Mouse (Mus musculus) right cerebral cortex, adult 18-20 months (tissue): ENCODE results near the gene Gmnn.

ENCODE experiments used
- DNase-seq: peaks from one replicate; pipeline ENCODE4 v3.0.0; 2022; ENCODE audit warnings: mixed read lengths

Gene Gmnn

DNA sequence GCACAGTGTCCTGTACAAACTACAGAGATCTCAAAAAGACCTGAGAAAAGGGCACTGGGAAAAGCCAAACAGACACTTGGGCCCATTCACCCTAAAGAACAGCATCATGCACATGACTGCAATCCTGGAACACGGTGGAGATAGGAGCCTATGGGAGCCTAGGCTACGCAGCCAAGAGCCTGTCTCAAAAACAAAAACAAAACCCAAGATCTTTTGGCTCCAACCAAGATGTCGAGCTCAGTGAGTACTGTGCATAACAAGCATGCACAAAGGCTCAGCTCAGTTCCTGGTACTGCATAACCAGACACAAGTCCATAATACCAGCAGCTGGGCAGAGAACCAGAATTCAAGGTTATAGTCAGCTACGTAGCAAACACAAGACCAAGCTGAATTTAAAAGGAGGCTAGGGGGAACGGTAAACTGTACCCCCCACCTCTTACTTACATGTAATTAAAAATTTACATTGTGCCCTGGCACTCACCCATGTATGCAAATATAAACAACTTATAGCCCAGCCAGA is 1.3 kb downstream of the Gmnn start:
- no peak for DNase-seq

DNA sequence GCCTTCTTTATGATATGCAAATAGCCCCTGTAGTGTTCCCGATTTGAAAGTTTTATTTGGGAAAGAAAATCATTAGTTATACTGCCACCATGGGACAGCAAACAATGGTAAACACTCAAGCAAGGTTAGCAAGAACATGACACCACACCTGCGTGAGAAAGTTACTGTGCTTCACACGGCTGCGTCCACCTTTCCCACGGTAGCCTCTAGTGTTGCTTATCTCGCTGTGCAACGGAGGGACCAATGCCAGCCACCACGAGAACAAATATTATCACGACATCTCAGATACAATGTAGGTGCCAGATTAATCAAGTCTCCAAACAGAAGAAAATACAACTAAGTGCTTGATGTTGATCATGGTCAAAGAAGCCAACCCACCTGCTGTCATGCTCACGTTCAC is 2.3 kb downstream of the Gmnn start:
- DNase-seq: no peak

DNA sequence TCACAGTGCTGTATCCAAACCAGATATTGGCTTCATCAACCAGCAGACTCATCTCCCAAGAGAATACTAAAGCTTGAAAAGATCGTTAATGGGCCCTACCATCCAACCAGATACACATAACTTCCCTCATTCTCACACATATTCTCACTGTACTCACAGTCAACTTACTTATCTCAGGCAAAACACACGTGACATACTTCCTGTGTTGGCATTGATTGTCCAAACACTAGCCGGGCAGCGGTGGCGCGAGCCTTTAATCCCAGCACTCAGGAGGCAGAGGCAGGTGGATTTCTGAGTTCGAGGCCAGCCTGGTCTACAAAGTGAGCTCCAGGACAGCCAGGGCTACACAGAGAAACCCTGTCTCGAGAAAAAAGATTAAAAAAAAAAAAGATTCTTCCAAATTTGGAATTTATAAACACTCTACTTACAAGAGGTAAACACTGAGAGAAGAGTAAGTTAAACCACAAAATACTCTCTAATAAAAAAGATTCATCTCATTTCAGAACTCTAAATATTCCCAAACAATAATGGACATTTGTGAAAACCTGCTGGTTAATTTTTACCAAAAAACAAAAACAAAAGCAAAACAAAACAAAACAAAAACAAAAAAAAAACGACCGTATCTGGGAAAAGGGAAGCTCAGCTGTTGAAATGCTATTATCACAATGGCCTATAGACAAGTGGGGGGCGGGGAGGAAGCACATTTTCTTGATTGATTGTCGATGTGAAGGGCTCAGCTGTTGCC is 3.7 kb downstream of the Gmnn start:
- no peak for DNase-seq

DNA sequence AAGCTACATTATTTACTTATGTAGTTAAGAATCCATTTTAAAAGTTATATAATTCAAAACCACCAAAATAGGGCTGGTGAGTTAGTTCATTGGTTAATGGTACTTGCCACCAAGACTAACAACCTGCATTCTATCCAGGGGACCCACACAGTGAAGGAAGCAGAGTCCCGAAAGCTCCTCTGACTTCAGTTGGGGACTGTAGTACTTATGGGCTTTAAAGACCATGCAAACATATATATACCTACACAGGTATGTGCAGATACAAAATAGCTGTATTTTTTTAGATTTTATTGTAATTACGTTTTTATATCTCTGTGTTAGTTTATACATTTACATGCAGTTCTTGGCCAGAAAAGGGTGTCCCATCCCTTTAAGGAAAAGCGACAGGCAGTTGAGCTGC is 5.0 kb downstream of the Gmnn start:
- DNase-seq: no peak

DNA sequence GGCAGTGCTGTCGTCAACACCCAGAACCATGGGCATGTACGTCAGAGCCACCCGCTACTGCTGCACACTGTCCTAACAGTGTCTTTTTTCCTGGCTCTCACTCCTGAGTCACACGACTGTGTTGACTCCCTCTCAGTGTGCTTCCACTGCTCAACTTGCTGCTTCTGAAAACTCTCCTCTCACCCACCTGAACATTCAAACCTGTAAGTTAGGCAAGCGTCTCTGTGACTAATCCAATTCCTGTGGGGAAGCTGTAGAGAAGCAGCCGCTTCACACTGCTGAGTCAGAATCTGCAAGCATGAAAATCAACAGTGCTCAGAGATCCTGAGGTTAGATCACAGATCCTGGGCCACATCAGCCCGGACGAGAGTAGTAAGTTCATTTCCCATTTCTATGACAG is 10.3 kb downstream of the Gmnn start:
- DNase-seq: peak; percentile 35

DNA sequence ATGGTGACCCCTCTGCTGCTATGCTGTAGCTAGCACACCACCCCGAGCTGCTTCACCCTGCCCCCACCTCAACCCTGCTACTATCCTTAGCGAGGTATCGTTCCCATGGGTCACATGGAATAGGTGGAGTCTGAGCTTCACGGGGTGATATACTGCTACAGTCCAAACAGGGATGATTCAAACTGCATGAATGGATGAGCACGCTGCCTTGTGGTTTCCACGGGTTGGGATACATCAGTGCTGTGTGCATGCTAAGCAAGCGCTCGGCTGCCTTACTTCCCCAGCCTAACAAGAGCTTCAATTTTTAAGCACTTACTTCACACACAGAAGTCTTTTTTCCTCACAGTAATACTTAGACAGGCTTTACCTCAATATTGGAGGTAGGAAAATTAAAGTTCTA is 10.9 kb downstream of the Gmnn start:
- no peak for DNase-seq

DNA sequence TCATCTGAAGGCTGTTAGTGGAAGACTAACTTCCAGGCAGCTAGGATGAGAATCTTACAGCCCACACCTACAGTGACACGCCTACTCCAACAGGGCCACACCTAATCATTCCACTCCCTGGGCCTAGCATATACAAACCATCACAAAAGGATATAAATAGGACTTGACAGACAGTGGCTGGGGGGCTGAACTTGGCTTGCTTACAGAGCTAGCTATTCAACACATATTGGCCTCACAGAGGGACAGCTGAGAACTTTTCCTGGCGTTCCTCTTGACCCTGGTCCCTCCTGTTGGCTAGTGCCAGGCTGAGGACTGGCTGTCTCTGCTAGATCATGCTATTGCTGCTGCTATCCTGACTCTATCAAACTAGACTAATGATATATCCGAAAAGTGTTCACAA is 13.9 kb downstream of the Gmnn start:
- DNase-seq: no peak

DNA sequence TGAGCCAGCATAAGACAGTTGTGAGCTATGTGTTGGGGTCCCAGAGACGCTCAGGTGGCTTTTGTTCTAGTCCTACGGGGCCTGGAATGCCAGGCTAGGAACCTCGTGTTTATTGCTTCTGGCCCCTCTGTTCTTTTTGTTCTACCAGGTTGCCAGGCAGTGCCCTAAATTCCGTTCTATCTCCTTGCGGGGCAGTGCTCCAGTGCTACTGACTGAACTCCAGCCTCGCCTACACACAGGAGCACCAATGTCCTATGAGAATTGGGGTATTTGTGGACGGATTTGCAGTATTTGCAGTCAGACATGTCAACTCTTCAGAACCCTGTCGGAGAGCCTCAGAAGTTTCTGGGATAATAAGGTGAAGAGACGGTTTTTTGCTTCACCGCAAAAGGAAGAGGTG is 20.7 kb downstream of the Gmnn start, which contains the start of gene Armh2:
TSS of gene Armh2 (plus strand) at position 205 of the 400 bp plus-strand sequence.
- no peak for DNase-seq

DNA sequence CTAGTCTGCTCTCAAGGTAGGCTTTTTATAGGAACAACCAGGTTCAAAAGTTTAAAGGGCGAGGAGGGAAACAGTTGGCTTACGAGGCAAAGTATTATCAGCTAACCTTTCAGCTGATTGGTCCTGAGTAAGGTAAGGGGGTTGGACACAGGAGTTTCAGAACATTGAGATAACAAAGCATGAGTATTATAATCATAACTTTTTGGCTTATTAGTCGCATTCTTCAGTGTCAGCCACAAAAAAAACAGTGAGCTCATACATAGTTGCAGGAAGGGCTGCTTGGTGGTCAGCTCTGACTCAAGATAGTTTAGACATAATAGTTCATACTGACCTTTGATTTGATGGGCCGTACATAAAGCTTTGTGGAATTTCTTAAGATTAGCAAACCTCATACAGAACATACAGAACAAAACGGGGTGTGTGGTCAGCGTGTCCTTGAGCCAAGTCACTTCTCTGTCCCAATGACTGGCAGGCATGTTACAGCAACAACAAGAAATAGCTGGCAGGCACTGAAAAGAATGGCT is 26.1 kb downstream of the Gmnn start:
- DNase-seq: no peak

DNA sequence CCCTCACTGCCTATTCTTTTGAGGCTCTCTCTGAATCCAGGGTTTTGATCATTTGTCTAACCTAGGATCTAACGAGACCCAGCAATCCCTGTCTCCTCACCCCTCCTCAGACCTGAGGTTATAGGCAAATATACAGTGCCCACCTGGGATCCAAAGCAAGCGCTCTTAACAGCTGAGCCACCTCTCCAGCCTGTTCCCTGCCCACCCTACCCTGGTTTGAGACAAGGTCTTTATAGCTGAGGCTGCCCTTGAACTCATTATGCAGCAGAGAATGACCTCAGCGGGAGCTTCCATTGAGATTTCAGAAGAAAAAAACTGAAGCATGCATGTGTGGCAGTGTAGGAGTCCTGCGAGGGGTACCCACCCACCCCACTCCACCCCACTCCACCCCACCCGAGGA is 27.2 kb downstream of the Gmnn start:
- no peak for DNase-seq

DNA sequence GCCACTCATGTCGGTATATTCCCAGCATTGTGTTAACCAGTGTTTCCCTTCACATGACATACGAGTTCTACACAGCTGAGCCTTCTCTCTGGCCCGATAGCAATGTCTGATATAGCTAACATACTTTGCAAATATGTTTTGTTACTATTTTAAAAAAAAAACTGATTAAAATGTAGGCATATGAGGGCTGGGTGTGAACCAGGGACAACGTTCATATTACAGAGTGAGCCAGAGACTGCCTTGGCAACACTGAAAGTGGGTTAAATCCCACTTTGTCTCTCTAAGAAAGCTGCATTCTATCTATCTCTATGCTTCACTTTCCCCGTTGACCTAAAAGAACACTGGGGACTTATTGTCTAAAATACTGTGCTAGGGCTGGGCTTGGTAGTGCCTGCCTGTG is 32.6 kb downstream of the Gmnn start:
- no peak for DNase-seq

DNA sequence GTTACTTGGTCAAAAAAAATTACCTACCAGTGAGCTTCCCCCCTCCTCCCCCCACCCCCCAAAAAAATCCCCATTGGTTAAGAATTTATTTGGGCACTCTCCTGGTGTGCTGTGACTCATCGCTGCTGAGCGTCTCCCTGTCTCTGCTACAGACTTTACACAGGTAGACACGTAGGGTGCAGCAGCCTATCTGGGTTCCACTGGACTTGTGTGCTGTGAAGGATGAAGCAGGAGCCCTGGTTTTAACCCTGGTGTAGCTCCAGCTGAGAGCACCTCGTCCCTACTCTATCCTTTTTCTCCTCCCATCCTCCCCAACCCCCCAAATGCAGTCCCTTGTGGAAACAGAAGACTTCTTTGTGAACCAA is 37.3 kb downstream of the Gmnn start:
- no peak for DNase-seq

DNA sequence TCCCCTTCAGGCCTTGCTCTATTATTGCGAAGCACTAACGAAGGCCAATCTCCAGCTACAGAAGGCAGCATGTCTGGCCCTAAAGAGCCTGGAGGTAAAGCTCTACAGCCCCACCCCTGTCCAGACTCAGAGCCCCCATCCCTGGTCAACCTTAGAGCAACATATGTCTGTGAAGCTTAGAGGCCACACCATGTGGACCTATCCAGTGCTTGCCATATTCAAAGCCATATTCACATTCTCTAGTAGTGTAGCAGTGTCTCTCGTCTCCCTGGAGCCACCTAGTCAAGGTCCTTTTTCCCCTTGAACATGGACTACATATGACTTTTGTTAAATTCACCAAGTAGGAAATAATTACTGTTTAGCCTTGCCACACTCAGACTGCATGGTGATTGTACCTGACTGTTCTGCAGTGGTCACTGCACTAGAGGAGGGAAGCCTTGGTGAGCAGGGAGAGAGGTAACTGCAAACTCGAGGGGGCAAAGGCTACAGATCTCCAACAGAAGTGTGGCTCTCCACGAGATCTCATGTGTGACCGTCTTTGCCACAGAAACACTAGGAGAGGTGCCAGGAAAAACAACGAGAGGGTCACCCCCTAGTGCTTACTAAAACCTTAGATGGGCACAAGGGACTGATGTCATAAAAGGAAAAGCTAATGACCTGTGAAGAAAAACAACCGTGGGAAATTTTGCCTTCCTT is 37.9 kb downstream of the Gmnn start:
- DNase-seq: no peak

DNA sequence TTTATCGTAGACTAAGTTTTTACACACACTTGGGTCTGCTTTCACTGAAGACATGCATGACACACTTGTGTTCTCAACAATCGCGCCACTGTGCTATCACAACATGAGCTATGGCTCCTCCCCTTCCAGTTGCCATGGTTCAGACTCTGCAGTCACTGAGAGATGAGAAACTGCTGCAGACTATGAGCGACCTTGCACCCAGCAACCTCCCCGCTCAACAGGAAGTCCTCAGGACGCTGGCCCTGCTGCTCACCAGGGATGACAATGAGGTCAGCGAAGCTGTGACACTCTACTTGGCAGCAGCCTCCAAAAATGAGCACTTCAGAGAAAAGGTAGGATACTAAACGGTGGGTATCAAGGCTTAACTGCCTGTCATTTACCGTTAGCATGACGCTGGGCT is 40.2 kb downstream of the Gmnn start:
- DNase-seq: no peak

DNA sequence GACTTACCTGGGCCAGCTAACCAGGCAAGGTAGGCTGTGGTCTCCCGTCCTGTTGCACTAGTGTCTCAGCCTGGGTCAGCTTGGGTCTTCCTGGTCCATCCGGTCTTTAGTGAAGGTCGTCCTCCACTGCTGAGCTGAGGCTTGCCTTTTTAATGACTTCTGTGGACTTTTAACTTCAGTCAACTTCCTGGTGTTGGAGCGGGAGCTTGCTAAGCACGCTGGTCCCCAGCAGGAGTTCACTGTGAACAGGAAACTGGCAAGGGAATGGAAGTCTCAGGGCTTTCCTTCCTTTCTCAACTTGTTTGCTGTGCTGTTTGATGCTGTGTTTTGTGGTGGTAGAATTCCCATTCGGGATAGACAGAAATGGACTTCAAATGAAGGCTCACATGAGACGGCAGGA is 44.0 kb downstream of the Gmnn start:
- no peak for DNase-seq

DNA sequence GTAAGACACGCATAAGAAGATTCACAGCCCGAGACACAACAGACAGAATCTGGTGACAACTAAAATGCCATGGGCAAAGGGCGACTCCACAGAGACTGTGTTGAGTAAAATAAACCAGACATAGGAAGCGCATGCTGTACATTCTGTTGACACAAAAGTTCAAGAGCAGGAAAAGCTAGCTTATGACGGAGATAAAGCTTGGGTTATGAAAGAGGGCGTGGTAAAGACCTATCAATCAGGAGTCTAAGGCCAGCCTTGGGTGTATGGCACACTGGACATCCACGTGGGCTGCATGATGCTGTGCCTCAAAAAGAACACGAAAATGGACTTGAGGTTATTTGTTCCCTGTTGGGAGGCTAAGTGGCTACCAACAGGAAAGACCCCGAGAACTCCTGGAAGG is 45.3 kb downstream of the Gmnn start:
- DNase-seq: no peak

DNA sequence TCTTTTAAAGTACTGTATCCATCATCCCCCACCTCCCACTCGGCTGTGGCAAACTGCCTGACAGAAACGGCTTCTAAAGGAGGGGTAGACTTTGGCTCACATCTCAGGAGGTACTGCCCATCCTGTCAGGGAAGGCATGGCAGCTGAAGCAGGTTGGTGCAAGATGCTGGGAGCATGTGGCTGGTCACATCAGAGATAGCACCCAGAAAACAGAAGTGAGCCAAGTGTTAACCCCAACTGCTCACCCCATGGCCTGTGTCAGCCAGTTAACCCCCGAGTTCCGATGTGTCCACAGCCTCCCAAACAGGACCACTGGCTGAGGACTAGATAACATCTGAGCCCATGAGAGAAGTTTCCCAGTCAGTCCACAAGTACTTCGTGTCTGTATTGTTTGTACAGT is 46.1 kb downstream of the Gmnn start:
- DNase-seq: no peak

DNA sequence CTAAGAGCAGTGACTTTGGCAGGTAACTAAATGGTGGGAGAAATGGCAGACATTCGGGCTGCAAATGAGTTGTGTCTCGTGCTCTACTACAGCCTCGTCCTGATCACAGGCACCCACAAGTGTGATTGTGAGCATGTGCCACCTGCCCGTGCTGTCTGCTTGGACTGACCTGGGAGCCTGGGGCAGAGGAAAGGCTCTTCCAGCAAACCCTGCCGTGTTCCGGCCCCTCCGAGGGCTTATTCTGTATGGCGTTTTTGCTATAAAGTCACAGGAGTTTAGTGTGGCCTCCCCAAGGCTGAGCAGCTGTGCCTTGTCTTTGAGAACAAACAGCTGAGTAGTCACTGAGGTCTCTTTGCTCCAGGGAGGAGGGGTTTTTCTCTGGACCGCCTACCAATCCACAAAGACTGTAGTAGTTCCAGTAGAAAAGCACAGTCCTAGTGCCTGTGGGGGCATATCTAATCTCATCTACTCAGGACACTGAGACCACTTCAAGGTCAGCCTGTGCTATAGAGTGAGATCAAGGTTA is 47.3 kb downstream of the Gmnn start:
- DNase-seq: no peak

DNA sequence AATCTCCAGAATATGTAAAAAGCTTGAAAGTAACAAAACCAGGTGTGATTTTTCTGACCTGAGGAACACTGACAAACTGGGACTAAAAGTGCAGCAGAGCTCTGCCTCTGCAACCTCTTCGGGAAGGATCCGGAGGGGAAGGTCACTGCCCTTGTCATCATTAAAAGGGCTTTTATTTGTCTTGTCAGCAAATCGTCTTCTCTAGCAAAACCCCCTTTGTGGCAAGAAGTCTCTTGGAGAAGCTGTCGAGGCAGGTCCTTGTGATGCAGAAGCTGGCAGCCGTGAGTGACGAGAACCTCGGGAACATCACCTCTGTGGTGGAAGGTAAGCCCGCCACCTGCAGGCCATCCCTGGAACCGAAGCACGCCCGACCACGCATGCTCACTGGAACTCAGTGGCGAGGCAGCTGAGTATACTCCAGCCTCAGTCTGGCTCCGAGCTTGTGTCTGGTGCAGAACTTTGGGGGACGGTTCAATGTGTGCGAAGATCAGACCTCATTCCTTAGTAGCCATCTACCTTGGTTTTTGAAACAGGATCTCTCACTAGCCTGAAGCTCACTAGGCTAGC is 48.2 kb downstream of the Gmnn start:
- DNase-seq: peak; percentile 93

DNA sequence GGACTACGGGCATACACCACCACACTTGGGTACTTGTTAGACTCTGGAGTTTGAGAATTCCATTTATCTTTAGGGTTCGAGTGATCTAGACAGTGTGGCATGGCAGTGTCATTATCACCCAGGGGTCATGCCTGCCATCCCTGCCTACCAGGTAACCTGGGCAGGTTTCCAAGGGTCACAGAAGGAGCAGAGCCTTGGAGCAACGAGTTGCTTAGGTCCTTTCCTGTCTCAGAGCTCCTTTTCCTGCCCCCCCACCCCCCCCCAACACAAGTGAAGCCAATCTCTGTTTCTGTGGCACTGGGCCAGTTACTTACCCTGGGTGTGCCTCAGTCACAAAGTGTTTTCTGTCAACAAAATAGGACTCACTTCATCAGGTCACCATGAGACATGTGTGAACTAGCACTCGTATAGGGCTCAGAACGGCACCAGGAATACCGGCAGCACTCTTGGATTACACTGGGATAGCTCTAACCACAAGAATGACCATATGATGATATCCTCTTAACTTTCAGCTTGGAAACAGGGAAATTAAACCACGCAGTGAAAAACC is 49.1 kb downstream of the Gmnn start:
- no peak for DNase-seq

DNA sequence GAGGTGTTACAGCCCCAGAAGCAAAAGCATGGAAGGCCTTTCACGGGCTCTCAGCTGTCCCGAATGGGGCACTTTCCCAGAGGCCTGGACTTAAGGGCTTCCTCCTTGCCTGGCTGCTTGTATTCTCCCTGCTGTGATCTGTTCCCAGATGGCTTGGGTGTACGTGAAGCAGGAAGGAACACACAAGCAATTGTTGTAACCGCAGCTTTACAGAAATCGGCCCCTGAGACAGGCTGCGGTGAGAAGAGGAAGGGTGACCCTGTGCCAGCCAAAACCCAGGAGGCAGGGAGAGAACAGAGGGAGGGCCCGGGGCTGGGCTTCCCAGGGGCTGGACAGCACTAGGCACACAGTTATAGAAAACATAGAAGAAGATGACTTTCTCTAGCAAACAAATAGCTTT is 50.8 kb downstream of the Gmnn start:
- DNase-seq: no peak

DNA sequence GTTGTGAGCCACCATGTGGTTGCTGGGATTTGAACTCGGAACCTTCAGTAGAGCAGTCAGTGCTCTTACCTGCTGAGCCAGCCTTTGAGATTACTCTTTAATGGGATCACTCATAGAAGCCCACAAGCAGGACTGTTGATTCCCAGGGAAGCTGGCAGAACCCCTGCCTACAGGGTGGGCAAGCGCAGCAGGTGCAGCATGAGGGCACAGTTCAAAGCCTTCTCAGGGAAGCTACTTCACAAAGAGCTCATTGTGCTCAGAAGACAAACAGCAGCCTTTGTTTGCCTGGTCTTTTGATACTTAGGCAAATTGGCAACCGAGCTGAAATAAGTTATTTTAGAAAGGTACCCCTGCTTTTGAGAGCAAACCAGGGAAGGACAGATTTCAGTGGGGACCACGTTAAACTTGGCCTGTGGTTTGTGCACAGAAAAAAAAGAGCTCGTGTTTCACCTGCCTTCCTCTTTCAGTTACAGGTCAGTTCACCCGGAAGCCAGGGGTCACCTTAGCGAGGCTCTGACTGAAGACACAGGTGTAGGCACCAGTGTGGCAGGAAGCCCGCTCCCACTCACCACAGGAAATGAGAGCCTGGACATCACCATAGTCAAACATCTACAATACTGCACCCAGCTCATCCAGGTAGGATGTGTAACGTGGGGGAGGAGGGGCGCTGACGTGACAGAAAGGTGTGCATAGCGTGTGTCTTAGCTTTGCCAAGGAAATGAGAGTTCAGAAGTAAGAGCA is 51.9 kb downstream of the Gmnn start:
- no peak for DNase-seq

DNA sequence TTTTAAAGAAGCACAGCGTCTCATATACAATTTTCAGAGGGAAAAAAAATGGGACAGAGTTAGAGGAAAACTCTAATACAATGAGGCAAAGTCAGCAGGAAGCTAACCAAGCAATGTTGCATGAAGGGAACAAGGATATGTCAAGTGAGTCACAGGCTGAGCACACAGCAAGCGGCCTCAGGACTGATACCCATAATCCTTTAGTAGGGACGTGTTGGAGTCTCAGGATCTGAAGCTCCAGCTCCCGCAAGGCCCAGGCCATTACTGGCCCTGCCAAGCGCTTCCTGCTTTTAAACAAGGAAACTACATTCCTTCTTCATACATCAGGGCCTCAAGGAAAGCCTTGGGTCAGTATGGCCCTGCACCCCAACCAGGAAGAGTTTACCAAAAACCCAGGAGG is 59.6 kb downstream of the Gmnn start:
- no peak for DNase-seq
